Mouse (Mus musculus) olfactory bulb, adult 2 months (tissue): ENCODE data around the gene Rab39. TPM values are rescaled to one million over a fixed set of nuclear protein-coding genes. Genes with fewer than 3 reads are reported as not detected.
A peak's percentile ranks its signal among the peaks of the same experiment; 100 is the strongest.

Experiments
- H3K27ac ChIP-seq: fragments of 200-500 bp; 2 replicates; pipeline ENCODE4 v1.5.1; 2012; ENCODE audit warnings: low read depth, low read length; ENCODE audit not compliant: insufficient read depth
- H3K4me1 ChIP-seq: fragments of 200-500 bp; 2 replicates; pipeline ENCODE4 v1.6.1; 2012; ENCODE audit warnings: low read length; ENCODE audit not compliant: control insufficient read depth, insufficient read depth
- H3K4me3 ChIP-seq: fragments of 200-500 bp; 2 replicates; pipeline ENCODE4 v1.5.1; 2012; ENCODE audit warnings: mild to moderate bottlenecking, low read depth, low read length, moderate library complexity; ENCODE audit not compliant: insufficient read depth
- CTCF ChIP-seq: fragments of 200-500 bp; IDR thresholded peaks from 2 replicates; pipeline ENCODE4 v1.5.1; 2012; ENCODE audit warnings: low read depth, mild to moderate bottlenecking, low read length, moderate library complexity; ENCODE audit not compliant: insufficient read depth
- POLR2A ChIP-seq: fragments of 200-500 bp; IDR thresholded peaks from 2 replicates; pipeline ENCODE4 v1.6.1; 2012; ENCODE audit warnings: mild to moderate bottlenecking, low read depth, low read length, moderate library complexity; ENCODE audit not compliant: insufficient read depth
- WGBS: fragments of 180-500 bp; shearing (Covaris S2); methylation state at CpG from one replicate; pipeline ENCODE4 v1.1.7; 2018; 5-methylcytosine and 5-hydroxymethylcytosine counted together
- polyA plus RNA-seq: library from polyadenylated mRNA; stranded (reverse); fragments of >200 nt; gene quantifications from 2 replicates; pipeline ENCODE4 v1.2.4, GENCODE M21; 2012; ENCODE audit warnings: low replicate concordance; ENCODE audit not compliant: missing spikeins, insufficient read depth, insufficient read length

Rab39 gene
- polyA plus RNA-seq, 1 experiment = not detected

DNA sequence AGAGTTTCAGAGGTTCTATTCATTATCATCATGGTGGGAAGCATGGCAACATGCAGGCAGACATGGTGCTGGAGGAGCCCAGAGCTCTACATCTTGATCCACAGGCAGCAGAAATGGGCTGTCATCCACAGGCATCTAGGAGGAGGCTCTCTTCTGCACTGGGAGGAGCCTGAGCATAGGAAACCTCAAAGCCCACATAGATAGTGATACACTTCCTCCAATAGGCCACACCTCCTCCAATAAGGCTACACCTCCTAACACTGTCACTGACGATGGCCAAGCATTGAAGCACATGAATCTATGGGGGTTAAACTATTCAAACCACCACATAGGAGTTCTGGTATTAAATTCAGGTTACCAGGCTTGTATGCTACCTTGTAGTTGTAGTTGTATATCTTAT lies 12.3 kb downstream of the Rab39 start:
- Histone ChIP-seq H3K4me1 (no peaks in the 10 kb centered on the region), H3K27ac (no peak overlapping the region), H3K4me3 (no peak overlapping the region)
- WGBS = 89% methylated on average over 1 of the region's 1 CpGs
- TF ChIP-seq POLR2A = no peak
- TF ChIP-seq CTCF = no peak

DNA sequence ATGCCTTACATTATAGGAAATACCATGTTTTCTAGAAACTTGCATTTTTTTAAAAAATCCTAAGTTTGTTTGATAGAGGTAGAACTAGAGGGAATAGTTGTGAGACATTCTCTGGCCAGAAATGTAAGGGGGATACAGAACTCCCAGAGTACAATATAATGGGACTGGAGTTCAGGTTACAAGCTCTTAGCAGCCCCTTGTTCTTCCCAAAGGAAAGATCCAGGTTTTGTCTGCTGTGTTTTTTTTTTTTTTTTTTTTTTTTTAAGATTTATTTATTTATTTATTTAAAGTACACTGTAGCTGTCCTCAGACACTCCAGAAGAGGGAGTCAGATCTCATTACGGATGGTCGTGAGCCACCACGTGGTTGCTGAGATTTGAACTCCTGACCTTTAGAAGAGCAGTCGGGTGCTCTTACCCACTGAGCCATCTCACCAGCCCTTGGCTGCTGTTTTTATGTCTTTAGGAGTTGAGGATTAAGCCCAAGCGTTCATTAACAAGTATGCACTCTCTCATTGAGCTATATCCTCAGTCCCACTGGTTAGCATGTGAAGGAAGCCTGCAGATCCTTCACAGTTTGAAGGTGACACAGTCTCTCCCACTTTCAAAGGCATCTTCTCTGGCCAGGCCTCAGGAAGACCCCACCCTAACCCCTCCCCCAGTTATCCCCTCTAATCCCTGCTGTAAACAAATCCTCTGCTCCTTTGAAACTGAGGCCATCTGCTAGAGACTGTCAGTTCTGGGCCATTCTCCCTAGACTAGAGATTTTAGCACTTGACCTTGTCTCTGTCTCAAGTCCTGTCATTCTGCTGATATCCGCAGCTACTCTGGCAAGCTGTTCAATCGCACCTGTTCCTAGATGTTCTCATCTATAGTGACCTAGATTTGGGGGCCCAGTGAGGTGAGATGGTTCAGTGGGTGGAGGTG lies 14.0 kb downstream of the Rab39 start:
- TF ChIP-seq CTCF (no peak), POLR2A (no peak)
- WGBS = 58% methylated on average over 7 of the region's 7 CpGs
- H3K27ac ChIP-seq = no peak overlapping the region
- H3K4me1 ChIP-seq = no peaks in the 10 kb centered on the region
- H3K4me3 ChIP-seq = no peak overlapping the region

DNA sequence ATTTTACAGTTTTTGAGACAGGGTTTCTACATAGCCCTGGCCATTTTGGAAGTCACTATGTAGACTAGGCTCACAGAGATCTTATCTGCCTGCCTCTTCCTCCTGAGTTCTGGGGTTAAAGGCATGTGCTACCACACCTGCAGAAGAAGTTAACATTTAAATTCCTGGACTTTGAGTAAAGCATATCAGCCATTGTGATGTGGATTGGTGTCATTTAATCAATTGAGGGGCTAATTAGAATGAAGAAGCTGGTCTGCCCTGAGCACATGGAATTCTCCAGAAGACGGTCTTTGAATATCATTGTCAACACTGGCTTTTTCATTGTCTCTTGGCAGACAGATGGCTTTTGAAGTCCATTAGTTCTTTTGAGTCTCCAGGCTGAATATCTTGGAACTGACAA lies 25.2 kb downstream of the Rab39 start:
- Histone ChIP-seq H3K4me3 (no peak overlapping the region), H3K4me1 (no peaks in the 10 kb centered on the region), H3K27ac (no peak overlapping the region)
- TF ChIP-seq CTCF (no peak), POLR2A (no peak)
- 74% methylated on average over 1 of the region's 1 CpGs for WGBS

DNA sequence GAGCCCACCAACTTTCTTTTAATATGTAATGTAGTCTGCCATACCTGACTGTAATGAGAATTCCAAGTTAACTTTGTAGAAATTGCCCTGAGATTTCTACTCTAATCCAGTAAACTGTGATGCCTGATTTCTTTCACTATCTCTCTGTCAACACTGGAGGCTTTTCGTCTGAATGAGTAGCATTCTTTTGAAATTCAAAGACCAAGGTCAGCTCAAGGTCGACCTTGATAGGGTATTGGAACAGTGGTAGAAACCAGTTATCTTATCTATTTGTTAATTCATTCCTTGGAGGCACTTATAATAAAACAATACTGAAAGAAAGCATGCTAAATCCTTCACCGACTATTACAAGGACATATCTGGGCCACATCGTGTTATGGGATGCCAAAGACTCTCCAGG lies 29.1 kb downstream of the Rab39 start:
- H3K27ac ChIP-seq = no peak overlapping the region
- H3K4me3 ChIP-seq = no peak overlapping the region
- H3K4me1 ChIP-seq = no peaks in the 10 kb centered on the region
- no peak for TF ChIP-seq CTCF
- no peak for TF ChIP-seq POLR2A
- WGBS = 66% methylated on average over 4 of the region's 4 CpGs

DNA sequence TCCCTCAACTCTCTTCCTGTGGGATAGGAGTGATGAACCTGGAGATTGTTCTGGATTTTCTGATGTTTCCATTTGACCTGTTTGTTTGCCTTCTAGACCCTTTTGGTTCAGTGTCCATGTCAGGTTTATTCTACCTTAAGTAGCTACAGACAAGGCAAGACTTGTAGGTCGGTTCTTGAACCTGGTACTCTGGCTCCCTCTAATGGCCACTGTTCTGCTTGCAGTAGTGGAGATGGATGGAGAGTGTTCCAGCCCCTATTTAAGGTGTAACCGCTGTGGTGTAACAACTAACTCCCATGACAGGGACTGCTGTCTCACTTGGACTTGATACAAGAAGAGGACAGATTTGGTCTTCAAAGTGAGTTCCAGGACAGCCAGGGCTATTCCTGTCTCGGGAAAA lies 32.5 kb downstream of the Rab39 start:
- no peaks in the 10 kb centered on the region for H3K4me1 ChIP-seq
- no peak overlapping the region for H3K27ac ChIP-seq
- 15% methylated on average over 3 of the region's 3 CpGs for WGBS
- H3K4me3 ChIP-seq = no peak overlapping the region
- TF ChIP-seq CTCF (no peak), POLR2A (no peak)

DNA sequence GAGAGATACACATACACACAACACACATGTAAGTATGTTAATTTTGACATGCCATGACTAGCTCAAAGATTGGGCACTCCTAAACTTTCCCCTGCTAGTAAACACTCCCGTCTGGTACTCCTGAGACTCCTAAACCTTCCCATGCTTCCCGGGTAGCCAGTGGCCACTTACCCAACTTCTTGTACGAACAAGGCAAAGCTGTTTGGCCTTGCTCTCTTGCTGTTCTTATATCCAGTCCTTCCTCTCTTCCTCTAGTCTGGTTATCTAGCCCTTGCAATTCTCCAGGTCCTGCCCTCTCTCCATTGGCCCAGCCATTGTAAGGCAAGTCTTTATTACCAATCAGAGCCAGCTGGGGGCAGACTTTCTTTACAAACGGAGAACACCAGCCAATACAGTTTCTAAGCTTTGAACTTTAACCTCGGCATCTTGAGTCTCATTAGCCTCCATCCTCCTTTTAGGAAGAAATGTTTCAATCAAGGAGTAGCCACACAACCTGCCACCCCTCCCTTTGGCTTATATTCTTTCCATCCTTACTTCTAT lies 36.3 kb downstream of the Rab39 start, which contains the start of gene Cul5:
Cul5 (minus strand) TSS at position 335 of the 540 bp plus-strand sequence.
- Histone ChIP-seq H3K27ac (no peak within 1 kb of the TSS), H3K4me3 (no peak within 1 kb of the TSS), H3K4me1 (peaks cover 3% of the 10 kb centered on the region; the same call in 1 of the 2 replicates)
- TF ChIP-seq CTCF = no peak
- 59% methylated on average over 5 of the region's 5 CpGs for WGBS

DNA sequence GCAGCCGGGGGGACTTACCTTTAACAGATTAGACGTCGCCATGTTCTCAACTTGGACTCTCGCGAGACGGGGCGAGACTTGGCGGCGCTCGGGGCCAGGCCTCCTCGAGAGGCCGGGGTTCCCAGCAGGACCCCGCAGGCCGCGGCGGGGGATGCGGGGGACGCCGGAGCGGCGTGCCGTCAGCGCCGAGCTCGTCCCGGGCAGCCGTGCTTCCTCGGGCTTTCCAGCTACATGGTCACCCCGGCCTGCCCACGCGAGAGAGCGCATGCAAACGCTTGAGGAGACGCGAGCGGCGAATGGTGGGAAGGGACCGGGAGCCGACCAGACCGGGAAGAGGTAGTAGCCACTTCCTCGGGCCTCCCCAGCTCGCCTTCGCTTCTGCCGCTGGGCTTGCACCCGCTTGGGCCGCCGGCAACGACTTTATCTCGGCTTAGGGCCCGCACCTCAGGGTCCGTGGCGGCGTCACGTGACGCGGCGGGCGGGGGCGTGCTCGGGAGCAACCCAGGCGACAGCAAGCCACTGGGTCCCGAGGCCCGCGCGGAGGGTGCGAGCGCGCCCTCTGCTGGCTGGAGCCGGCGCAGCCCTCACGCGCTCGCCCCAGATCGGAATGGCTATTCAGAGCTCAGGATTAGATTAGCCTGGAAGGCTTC lies 38.9 kb downstream of the Rab39 start:
- peaks cover 3% of the 10 kb centered on the region; the same call in 1 of the 2 replicates for H3K4me1 ChIP-seq
- peak overlapping the region; percentile 97 for H3K4me3 ChIP-seq
- peak overlapping the region; percentile 100 for H3K27ac ChIP-seq
- under 1% methylated on average over 74 of the region's 74 CpGs for WGBS
- TF ChIP-seq POLR2A (peak; percentile 85), CTCF (peak; percentile 96)

DNA sequence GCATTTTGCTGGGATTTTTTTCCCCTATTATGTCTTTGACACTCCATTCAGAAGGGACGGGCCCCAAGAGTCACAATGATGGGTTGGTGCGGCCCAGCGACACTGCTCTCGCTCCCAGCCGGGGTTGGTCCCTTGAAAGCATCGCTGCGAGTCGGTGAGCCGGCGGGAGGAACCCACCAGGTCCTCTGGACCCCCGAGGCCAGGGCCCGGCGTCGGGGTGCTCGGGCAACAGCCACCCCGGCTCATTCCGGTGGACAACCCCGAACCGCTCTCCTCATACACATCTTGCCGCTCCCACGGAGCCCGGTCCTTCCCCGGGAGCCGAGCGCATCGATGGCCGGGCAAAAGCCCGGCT lies 39.4 kb downstream of the Rab39 start:
- Histone ChIP-seq H3K27ac (peak overlapping the region; percentile 100), H3K4me3 (peak overlapping the region; percentile 97), H3K4me1 (peaks cover 3% of the 10 kb centered on the region; the same call in 1 of the 2 replicates)
- under 1% methylated on average over 28 of the region's 28 CpGs for WGBS
- TF ChIP-seq POLR2A = no peak
- no peak for TF ChIP-seq CTCF

DNA sequence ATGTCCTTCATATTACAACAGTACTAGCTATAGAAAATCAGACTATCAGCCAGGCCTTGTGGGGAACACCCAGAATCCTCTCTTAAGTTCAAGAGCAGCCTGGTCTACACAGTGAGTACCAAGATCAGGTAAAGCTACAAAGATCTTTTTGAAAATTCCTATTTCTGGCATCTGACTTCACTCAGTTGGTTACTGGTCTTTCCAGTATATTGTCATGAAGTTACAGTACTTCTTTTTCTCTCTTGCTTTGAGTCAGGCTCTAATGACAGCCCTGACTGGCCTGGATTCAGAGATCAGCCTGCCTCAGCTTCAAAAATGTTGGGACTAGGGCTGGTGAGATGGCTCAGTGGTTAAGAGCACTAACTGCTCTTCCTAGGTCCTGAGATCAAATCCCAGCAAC lies 40.6 kb downstream of the Rab39 start:
- Histone ChIP-seq H3K4me3 (no peak overlapping the region), H3K27ac (no peak overlapping the region), H3K4me1 (peaks cover 3% of the 10 kb centered on the region; the same call in 1 of the 2 replicates)
- TF ChIP-seq POLR2A (no peak), CTCF (no peak)
